Mouse (Mus musculus) cerebellum, adult 2 months (tissue): ENCODE measurements around the gene 1700122O11Rik.

Source experiments
- CTCF ChIP-seq: fragments of 200-500 bp; IDR thresholded peaks from 2 replicates; pipeline ENCODE4 v1.5.1; 2011; ENCODE audit warnings: low read depth, mild to moderate bottlenecking, control low read depth, low read length, moderate library complexity, borderline replicate concordance; ENCODE audit not compliant: insufficient read depth
- POLR2A ChIP-seq: fragments of 200-500 bp; IDR thresholded peaks from 2 replicates; pipeline ENCODE4 v1.6.1; 2011; ENCODE audit warnings: low read length, control low read depth, borderline replicate concordance; ENCODE audit not compliant: insufficient read depth

DNA sequence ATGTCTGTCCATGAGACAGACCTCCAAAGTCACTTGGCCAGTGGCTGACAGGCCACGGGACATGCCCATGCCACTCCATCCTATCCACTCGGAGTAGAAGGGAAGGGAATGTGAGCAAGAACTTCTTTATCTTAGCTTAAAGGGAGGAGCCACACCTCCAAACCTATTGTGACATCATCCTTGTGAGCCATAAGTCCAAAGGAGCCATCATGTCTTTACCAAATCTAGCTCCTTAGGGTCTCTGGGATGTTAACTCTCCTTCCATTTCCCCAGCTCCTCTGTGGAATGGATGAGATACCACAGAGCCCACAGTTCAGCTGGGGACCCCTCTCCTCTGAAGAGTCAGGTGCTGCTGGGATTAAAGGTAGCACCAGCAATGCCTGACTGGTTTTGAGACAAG is at the start of gene 1700122O11Rik:
- TF ChIP-seq CTCF (no peak), POLR2A (no peak)
